Mouse (Mus musculus) ES-Bruce4 (cell line): ENCODE data around the gene Wdr24.

Experiments
- CTCF ChIP-seq: IDR thresholded peaks from one replicate; pipeline ENCODE4 v1.8.1; 2011; ENCODE audit warnings: low read depth, low read length
- EP300 ChIP-seq: IDR thresholded peaks from 2 replicates; pipeline ENCODE4 v1.6.1; 2011; ENCODE audit warnings: low read depth, low read length; ENCODE audit not compliant: insufficient read depth
- POLR2A ChIP-seq: IDR thresholded peaks from one replicate; pipeline ENCODE4 v1.8.1; 2011; ENCODE audit warnings: low read length; ENCODE audit not compliant: insufficient read depth

DNA sequence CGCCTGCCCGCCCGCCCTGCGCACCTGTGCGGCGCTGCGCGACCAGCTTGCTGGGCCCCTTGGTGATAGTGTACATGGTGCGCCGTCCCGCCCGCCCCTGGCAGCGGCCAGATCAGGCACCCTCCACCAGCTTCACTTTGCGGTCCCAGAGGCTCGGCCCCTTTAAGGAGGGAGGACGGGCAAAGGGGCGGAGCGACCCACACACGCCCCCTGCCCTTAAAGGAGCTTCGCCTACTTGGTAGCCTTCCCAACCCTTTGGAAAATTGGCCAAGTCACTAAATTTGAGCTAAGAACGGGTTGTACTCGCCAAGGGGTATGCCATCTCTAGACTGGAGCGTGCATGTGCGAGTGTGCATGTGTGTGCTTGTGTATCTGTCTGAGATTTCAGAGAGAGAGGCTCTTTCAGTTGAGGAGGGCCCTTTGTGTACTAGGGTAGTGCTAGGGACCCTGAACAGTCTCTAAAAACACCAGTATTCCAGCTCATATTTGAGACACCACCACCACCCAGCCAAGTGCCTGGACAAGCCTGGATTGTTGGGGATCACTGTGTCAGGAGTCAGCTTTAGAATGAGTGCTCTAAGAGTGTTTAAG, 45.3 kb downstream of the Wdr24 start, which contains the start of gene Mcrip2:
- TF ChIP-seq EP300 (no peak), POLR2A (no peak), CTCF (no peak)
